Mouse (Mus musculus): ENCODE measurements around the gene Olfr1229. TPM values are rescaled to one million over a fixed set of nuclear protein-coding genes. Genes with fewer than 3 reads are reported as not detected.

Gene Olfr1229
- polyA plus RNA-seq (2012; fragmentation: generic; extraction: Trizol) = not detected

GRCm38 (mm10) chr2:89287914-89288313, at the start of gene Olfr1229:
Gene Olfr1229 (minus strand): TSS chr2:89288014.

DNA sequence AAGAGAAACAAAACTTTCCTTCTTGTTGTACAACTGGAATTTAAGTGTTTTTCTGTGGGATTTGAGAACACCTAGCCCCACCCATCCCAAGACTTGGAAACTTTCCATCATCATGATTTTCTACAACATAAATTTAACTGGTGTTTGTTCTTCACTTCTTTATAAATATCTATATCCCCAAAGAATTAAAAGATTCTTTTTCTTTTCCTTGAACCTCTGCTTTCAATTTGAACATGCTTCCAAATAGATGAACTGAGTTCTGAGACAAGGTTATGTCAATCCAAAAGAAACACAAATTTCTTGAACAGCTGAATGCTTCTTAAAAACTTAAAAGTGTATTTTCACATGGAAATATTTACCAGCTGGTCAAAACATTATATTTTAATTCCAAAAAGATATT, 41.8 kb upstream of the Olfr1229 start, which contains the start of gene Olfr1232:
Olfr1232 (minus strand) TSS at position 101 of the 400 bp plus-strand sequence.

GRCm38 (mm10) chr2:89306974-89307373, 19.2 kb upstream of the Olfr1229 start, which contains the start of gene Olfr1231:
Gene Olfr1231 (minus strand): TSS chr2:89307074.

DNA sequence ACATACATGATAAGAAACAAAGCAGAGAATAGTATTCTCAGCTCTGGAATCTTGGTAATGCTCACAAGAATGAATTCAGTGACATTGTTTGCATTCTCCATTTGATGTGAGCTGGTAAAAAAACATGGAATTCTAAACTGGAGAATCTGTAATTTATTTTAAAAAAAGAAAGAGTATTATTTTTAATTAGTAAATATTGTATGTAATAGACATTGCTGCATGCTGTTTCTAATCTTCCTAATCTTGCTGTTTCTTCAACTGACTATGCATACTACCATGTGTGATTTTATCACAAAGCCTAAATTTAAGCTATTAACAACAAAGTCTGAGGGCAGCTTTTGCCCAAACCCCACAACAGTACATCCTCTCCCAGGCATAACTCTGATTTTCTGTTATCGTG, 9.4 kb upstream of the Olfr1229 start, which contains the start of gene Olfr1230:
Olfr1230 (minus strand) TSS at position 101 of the 400 bp plus-strand sequence.

GRCm38 (mm10) chr2:89253962-89254361, 33.9 kb downstream of the Olfr1229 start, which contains the start of gene Olfr1228:
Gene Olfr1228 (minus strand): TSS chr2:89254062.

Other genes with a start within 250 kb of the Olfr1229 start
- gene Olfr1218, start 226.8 kb downstream of the Olfr1229 start, polyA plus RNA-seq (2012; fragmentation: generic; extraction: Trizol) = not detected
- not detected for gene Olfr1219, start 204.5 kb downstream of the Olfr1229 start, polyA plus RNA-seq (2012; fragmentation: generic; extraction: Trizol)
- not detected for gene Olfr1220, start 181.2 kb downstream of the Olfr1229 start, polyA plus RNA-seq (2012; fragmentation: generic; extraction: Trizol)
- gene Olfr1221, start 170.7 kb downstream of the Olfr1229 start, polyA plus RNA-seq (2012; fragmentation: generic; extraction: Trizol) = not detected
- gene Olfr1222, start 155.0 kb downstream of the Olfr1229 start, polyA plus RNA-seq (2012; fragmentation: generic; extraction: Trizol) = not detected
- gene Olfr1223, start 136.5 kb downstream of the Olfr1229 start, polyA plus RNA-seq (2012; fragmentation: generic; extraction: Trizol) = not detected
- not detected for gene Olfr1224-ps1, start 123.9 kb downstream of the Olfr1229 start, polyA plus RNA-seq (2012; fragmentation: generic; extraction: Trizol)
- gene Olfr1225, start 113.3 kb downstream of the Olfr1229 start, polyA plus RNA-seq (2012; fragmentation: generic; extraction: Trizol) = not detected
- gene Olfr1226, start 88.0 kb downstream of the Olfr1229 start, polyA plus RNA-seq (2012; fragmentation: generic; extraction: Trizol) = not detected
- gene Olfr1228, start 34.0 kb downstream of the Olfr1229 start, polyA plus RNA-seq (2012; fragmentation: generic; extraction: Trizol) = not detected
- not detected for gene Olfr1230, start 9.3 kb upstream of the Olfr1229 start, polyA plus RNA-seq (2012; fragmentation: generic; extraction: Trizol)
- not detected for gene Olfr1231, start 19.1 kb upstream of the Olfr1229 start, polyA plus RNA-seq (2012; fragmentation: generic; extraction: Trizol)
- not detected for gene Olfr1232, start 41.7 kb upstream of the Olfr1229 start, polyA plus RNA-seq (2012; fragmentation: generic; extraction: Trizol)
- not detected for gene Olfr1233, start 54.4 kb upstream of the Olfr1229 start, polyA plus RNA-seq (2012; fragmentation: generic; extraction: Trizol)
- gene Olfr1234, start 76.9 kb upstream of the Olfr1229 start, polyA plus RNA-seq (2012; fragmentation: generic; extraction: Trizol) = not detected
- gene Olfr1238, start 121.7 kb upstream of the Olfr1229 start, polyA plus RNA-seq (2012; fragmentation: generic; extraction: Trizol) = not detected
- gene Olfr1239, start 132.4 kb upstream of the Olfr1229 start, polyA plus RNA-seq (2012; fragmentation: generic; extraction: Trizol) = not detected
- gene Olfr1240, start 155.0 kb upstream of the Olfr1229 start, polyA plus RNA-seq (2012; fragmentation: generic; extraction: Trizol) = not detected
- not detected for gene Olfr1241, start 199.1 kb upstream of the Olfr1229 start, polyA plus RNA-seq (2012; fragmentation: generic; extraction: Trizol)
- not detected for gene Olfr1242, start 210.3 kb upstream of the Olfr1229 start, polyA plus RNA-seq (2012; fragmentation: generic; extraction: Trizol)
- not detected for gene Olfr1243, start 243.5 kb upstream of the Olfr1229 start, polyA plus RNA-seq (2012; fragmentation: generic; extraction: Trizol)